Mouse (Mus musculus): ENCODE measurements at regions not wholly inside any gene's neighbourhood (a gene's known extent, or its start where the extent isn't known, plus 50 kb on each side); places are given as distances from the start of the nearest gene placed in this dataset.
"Not testable (repeated sequence)": the region's sequence is repeated elsewhere in the genome, so short reads cannot be mapped to it uniquely, and the experiment has no call there.

DNA sequence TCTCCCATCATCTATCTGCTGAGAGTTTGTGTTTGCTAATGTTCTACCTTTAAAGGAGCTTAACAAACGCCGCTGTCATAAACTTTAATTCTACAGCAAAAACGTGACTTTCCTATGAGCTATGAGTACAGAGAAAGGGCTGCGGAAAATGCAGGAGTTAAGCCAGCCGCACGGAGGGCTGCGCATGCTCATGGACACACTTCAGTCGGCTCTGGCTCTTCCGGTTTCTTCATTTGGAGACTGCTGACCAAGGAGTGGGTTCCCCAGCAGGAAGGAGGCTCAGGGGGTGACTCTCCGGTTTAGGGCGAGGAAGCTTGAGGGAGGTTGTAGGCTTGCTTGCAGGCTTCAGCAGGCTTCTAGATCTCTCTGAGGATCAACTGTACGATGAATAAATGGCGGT is 59.3 kb downstream of the Sox2 start:
- Histone ChIP-seq H3K9me3 (replicated peaks; ENCODE audit: control insufficient read depth, low read length) (no peaks in the 10 kb centered on the region), H3K27me3 (ENCODE audit: control insufficient read depth, insufficient read depth, low read length) (no peaks in the 10 kb centered on the region), H3K27ac (ENCODE audit: low read length) (no peak overlapping the region), H3K36me3 (ENCODE audit: control insufficient read depth, insufficient read depth) (no peaks in the 10 kb centered on the region), H3K4me3 (ENCODE audit: low read length) (no peak overlapping the region), H3K4me2 (ENCODE audit: low read depth, low read length) (no peak overlapping the region), H3K4me1 (ENCODE audit: control insufficient read depth, insufficient read depth, low read length) (no peaks in the 10 kb centered on the region), H3K9ac (ENCODE audit: low read length) (no peak overlapping the region)
- 87% methylated on average over 13 of the region's 13 CpGs for WGBS
- no peak for ATAC-seq (replicated peaks; ENCODE audit: extremely low read depth, insufficient read depth, low FRiP score)

DNA sequence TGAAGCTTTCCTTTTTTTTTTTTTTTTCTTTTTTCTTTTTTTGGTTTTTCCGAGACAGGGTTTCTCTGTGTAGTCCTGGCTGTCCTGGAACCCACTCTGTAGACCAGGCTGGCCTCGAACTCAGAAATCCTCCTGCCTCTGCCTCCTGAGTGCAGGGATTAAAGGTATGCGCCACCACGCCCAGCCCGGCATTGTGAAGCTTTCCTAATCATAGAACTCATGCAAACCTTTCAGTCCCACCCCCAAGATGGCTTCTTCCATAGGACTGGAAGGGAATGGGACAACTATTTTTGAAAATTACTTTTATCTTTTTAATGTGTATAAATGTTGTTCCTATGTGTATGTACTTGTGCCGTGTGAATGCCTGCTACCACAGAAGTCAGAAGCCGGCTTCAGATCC is 61.9 kb downstream of the Sox2 start:
- H3K9ac ChIP-seq (ENCODE audit: low read length); H3K4me3 ChIP-seq (ENCODE audit: low read length); H3K9me3 ChIP-seq (replicated peaks; ENCODE audit: control insufficient read depth, low read length); H3K36me3 ChIP-seq (ENCODE audit: control insufficient read depth, insufficient read depth); ATAC-seq (replicated peaks; ENCODE audit: extremely low read depth, insufficient read depth, low FRiP score); H3K27me3 ChIP-seq (ENCODE audit: control insufficient read depth, insufficient read depth, low read length); H3K4me1 ChIP-seq (ENCODE audit: control insufficient read depth, insufficient read depth, low read length); H3K4me2 ChIP-seq (ENCODE audit: low read depth, low read length); H3K27ac ChIP-seq (ENCODE audit: low read length): not testable (repeated sequence)
- 83% methylated on average over 7 of the region's 7 CpGs for WGBS

DNA sequence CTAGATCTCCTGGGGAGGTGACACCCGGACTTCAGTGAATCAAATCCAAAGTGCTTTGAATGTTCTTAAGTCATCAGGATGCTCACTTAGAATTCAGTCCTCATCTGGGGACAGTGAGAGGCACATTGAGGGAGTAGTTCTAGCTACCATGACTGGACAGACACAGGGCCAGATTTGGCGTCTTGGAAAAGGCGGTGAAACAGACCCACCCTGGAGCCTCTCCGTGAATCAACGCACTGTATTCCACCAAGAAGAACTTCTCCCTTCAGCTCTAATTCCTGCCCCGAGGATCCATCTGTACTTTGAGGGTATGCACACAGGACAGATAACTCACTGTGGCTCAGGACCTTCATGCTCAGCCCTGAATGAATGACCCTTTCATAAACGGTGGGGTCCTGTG is 72.3 kb downstream of the Sox2 start:
- no peaks in the 10 kb centered on the region for H3K4me1 ChIP-seq (ENCODE audit: control insufficient read depth, insufficient read depth, low read length)
- no peak for ATAC-seq (replicated peaks; ENCODE audit: extremely low read depth, insufficient read depth, low FRiP score)
- H3K27ac ChIP-seq (ENCODE audit: low read length), result no peak overlapping the region
- WGBS, result 75% methylated on average over 7 of the region's 7 CpGs
- no peak overlapping the region for H3K9ac ChIP-seq (ENCODE audit: low read length)
- no peaks in the 10 kb centered on the region for H3K9me3 ChIP-seq (replicated peaks; ENCODE audit: control insufficient read depth, low read length)
- H3K4me2 ChIP-seq (ENCODE audit: low read depth, low read length), result no peak overlapping the region
- H3K27me3 ChIP-seq (ENCODE audit: control insufficient read depth, insufficient read depth, low read length), result no peaks in the 10 kb centered on the region
- no peak overlapping the region for H3K4me3 ChIP-seq (ENCODE audit: low read length)
- H3K36me3 ChIP-seq (ENCODE audit: control insufficient read depth, insufficient read depth), result no peaks in the 10 kb centered on the region

DNA sequence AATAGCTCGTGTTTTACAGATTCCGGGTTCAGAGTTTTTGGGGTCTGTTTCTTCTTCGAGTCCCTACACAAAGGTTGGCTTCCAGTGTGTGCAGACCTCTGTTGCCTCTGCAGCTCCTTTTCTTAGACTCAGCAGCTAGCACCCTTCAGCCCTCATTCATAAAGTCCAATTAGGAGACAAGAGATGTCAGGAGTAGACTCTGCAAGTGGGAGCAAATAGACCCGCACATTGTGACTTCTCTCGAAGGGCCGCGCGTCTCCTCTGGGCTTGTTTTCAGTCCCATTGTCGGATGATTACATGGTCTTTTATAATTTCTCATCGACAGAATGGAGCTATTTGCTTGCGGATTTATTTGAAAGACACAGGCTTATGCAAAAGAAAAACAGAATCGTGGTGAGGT is 76.8 kb downstream of the Sox2 start:
- Histone ChIP-seq H3K4me2 (ENCODE audit: low read depth, low read length) (no peak overlapping the region), H3K9me3 (replicated peaks; ENCODE audit: control insufficient read depth, low read length) (no peaks in the 10 kb centered on the region), H3K4me3 (ENCODE audit: low read length) (no peak overlapping the region), H3K9ac (ENCODE audit: low read length) (no peak overlapping the region), H3K27ac (ENCODE audit: low read length) (no peak overlapping the region), H3K4me1 (ENCODE audit: control insufficient read depth, insufficient read depth, low read length) (no peaks in the 10 kb centered on the region), H3K27me3 (ENCODE audit: control insufficient read depth, insufficient read depth, low read length) (no peaks in the 10 kb centered on the region), H3K36me3 (ENCODE audit: control insufficient read depth, insufficient read depth) (no peaks in the 10 kb centered on the region)
- WGBS, result 84% methylated on average over 12 of the region's 12 CpGs
- no peak for ATAC-seq (replicated peaks; ENCODE audit: extremely low read depth, insufficient read depth, low FRiP score)

GRCm38 (mm10) chr3:34728282-34728681 is 78.1 kb downstream of the Sox2 start:
- H3K9ac ChIP-seq (ENCODE audit: low read length), result no peak overlapping the region
- H3K27ac ChIP-seq (ENCODE audit: low read length), result no peak overlapping the region
- no peak for ATAC-seq (replicated peaks; ENCODE audit: extremely low read depth, insufficient read depth, low FRiP score)
- no peaks in the 10 kb centered on the region for H3K36me3 ChIP-seq (ENCODE audit: control insufficient read depth, insufficient read depth)
- no peak overlapping the region for H3K4me2 ChIP-seq (ENCODE audit: low read depth, low read length)
- H3K9me3 ChIP-seq (replicated peaks; ENCODE audit: control insufficient read depth, low read length), result no peaks in the 10 kb centered on the region
- no peak overlapping the region for H3K4me3 ChIP-seq (ENCODE audit: low read length)
- H3K4me1 ChIP-seq (ENCODE audit: control insufficient read depth, insufficient read depth, low read length), result no peaks in the 10 kb centered on the region
- H3K27me3 ChIP-seq (ENCODE audit: control insufficient read depth, insufficient read depth, low read length), result no peaks in the 10 kb centered on the region

- H3K9me3 ChIP-seq (replicated peaks; ENCODE audit: control insufficient read depth, low read length), result no peaks in the 10 kb centered on the region
- H3K4me1 ChIP-seq (ENCODE audit: control insufficient read depth, insufficient read depth, low read length), result no peaks in the 10 kb centered on the region
- no peak overlapping the region for H3K4me3 ChIP-seq (ENCODE audit: low read length)
- 86% methylated on average over 5 of the region's 5 CpGs for WGBS
- H3K36me3 ChIP-seq (ENCODE audit: control insufficient read depth, insufficient read depth), result no peaks in the 10 kb centered on the region
- no peaks in the 10 kb centered on the region for H3K27me3 ChIP-seq (ENCODE audit: control insufficient read depth, insufficient read depth, low read length)
- no peak overlapping the region for H3K4me2 ChIP-seq (ENCODE audit: low read depth, low read length)
- ATAC-seq (replicated peaks; ENCODE audit: extremely low read depth, insufficient read depth, low FRiP score), result no peak
- no peak overlapping the region for H3K27ac ChIP-seq (ENCODE audit: low read length)
- H3K9ac ChIP-seq (ENCODE audit: low read length), result no peak overlapping the region
Observed at GRCm38 (mm10) chr3:34734966-34735365, 84.8 kb downstream of the Sox2 start.

DNA sequence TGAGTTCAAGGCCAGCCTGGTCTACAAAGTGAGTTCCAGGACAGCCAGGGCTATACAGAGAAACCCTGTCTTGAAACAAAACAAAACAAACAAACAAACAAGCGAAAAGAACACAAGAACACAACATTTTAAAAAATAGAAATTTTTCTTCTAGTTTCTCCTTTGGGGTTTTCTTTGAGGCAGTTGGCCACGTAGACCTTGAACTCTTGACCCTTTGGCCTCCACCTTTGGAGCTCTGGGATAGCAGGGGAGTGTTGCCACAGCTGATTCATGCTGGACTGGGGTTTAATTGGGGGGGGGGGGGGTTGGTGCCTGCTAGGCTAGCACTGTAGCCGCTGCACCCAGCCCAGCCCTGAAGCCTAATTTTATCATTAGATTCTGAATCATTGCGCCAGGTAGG is 87.8 kb downstream of the Sox2 start:
- H3K36me3 ChIP-seq (ENCODE audit: control insufficient read depth, insufficient read depth), result no peaks in the 10 kb centered on the region
- ATAC-seq (replicated peaks; ENCODE audit: extremely low read depth, insufficient read depth, low FRiP score), result no peak
- WGBS, result 81% methylated on average over 4 of the region's 4 CpGs
- no peaks in the 10 kb centered on the region for H3K4me1 ChIP-seq (ENCODE audit: control insufficient read depth, insufficient read depth, low read length)
- no peak overlapping the region for H3K27ac ChIP-seq (ENCODE audit: low read length)
- H3K4me2 ChIP-seq (ENCODE audit: low read depth, low read length), result no peak overlapping the region
- H3K4me3 ChIP-seq (ENCODE audit: low read length), result no peak overlapping the region
- no peak overlapping the region for H3K9ac ChIP-seq (ENCODE audit: low read length)
- H3K9me3 ChIP-seq (replicated peaks; ENCODE audit: control insufficient read depth, low read length), result no peaks in the 10 kb centered on the region
- no peaks in the 10 kb centered on the region for H3K27me3 ChIP-seq (ENCODE audit: control insufficient read depth, insufficient read depth, low read length)

DNA sequence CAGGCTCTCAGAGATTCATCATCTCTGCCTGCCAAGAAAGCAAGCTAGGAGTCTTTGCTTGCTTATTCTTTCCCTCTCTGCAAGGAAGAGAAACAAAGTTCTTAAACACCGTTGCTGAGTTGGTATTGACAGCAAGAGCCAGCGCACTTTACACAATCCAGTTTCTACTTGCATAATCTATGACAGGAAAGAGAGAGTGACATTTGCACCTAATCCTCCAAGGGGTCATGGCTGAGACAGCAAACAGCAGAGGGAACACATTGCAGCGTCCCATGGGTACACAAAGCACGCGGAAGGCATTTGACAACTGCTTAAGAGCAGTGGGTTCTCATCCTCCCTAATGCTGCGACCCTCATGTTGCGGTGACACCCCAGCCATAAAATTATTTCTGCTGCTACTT is 88.7 kb downstream of the Sox2 start:
- Histone ChIP-seq H3K4me1 (ENCODE audit: control insufficient read depth, insufficient read depth, low read length) (no peaks in the 10 kb centered on the region), H3K4me2 (ENCODE audit: low read depth, low read length) (no peak overlapping the region), H3K4me3 (ENCODE audit: low read length) (no peak overlapping the region), H3K27ac (ENCODE audit: low read length) (no peak overlapping the region), H3K9me3 (replicated peaks; ENCODE audit: control insufficient read depth, low read length) (no peaks in the 10 kb centered on the region), H3K9ac (ENCODE audit: low read length) (no peak overlapping the region), H3K36me3 (ENCODE audit: control insufficient read depth, insufficient read depth) (no peaks in the 10 kb centered on the region), H3K27me3 (ENCODE audit: control insufficient read depth, insufficient read depth, low read length) (no peaks in the 10 kb centered on the region)
- ATAC-seq (replicated peaks; ENCODE audit: extremely low read depth, insufficient read depth, low FRiP score), result no peak
- WGBS, result 48% methylated on average over 7 of the region's 7 CpGs

DNA sequence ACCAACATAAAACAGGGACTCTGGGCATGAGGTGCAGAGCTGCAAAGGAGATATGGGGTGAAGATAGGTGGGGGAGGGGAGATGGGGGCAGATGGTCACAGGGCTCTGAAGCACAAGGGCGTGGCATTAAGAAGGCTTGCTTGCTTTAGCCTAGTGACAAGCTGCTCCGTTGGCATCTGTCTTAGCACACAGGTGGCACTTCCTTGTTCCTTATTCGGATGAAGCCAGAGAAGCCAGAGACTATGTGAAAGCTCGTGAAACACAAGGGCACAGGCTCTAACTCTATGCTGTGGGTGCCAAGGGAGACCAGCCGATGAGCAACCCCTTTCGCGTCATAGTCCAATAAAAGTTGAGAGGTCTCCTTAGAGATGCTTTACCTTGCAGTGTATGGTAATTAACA is 89.5 kb downstream of the Sox2 start:
- H3K9me3 ChIP-seq (replicated peaks; ENCODE audit: control insufficient read depth, low read length), result no peaks in the 10 kb centered on the region
- WGBS, result 78% methylated on average over 7 of the region's 7 CpGs
- H3K4me1 ChIP-seq (ENCODE audit: control insufficient read depth, insufficient read depth, low read length), result no peaks in the 10 kb centered on the region
- no peak overlapping the region for H3K9ac ChIP-seq (ENCODE audit: low read length)
- no peak overlapping the region for H3K27ac ChIP-seq (ENCODE audit: low read length)
- H3K36me3 ChIP-seq (ENCODE audit: control insufficient read depth, insufficient read depth), result no peaks in the 10 kb centered on the region
- no peak for ATAC-seq (replicated peaks; ENCODE audit: extremely low read depth, insufficient read depth, low FRiP score)
- H3K4me2 ChIP-seq (ENCODE audit: low read depth, low read length), result no peak overlapping the region
- no peaks in the 10 kb centered on the region for H3K27me3 ChIP-seq (ENCODE audit: control insufficient read depth, insufficient read depth, low read length)
- no peak overlapping the region for H3K4me3 ChIP-seq (ENCODE audit: low read length)

DNA sequence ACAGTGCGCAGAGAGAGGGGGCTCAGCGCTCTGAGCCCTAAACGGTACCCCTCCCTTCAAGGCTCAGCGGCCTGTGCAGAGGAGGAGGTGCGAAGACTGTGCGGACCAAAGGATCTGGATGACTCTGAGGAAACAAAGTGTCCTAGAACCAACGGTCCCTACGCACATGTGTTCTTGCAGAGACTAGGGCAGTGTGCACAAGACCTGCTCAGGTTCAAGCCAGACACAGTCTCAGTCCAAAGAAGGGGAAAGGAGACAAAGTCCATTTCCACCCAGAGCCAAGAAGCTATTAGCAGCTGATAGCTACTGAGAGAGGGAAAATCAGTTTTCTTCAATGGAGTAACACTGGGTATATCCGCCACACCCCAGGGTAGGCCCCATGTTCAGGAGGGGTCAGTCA is 89.9 kb downstream of the Sox2 start:
- Histone ChIP-seq H3K27ac (ENCODE audit: low read length) (no peak overlapping the region), H3K27me3 (ENCODE audit: control insufficient read depth, insufficient read depth, low read length) (no peaks in the 10 kb centered on the region), H3K4me3 (ENCODE audit: low read length) (no peak overlapping the region), H3K9me3 (replicated peaks; ENCODE audit: control insufficient read depth, low read length) (no peaks in the 10 kb centered on the region), H3K4me1 (ENCODE audit: control insufficient read depth, insufficient read depth, low read length) (no peaks in the 10 kb centered on the region), H3K36me3 (ENCODE audit: control insufficient read depth, insufficient read depth) (no peaks in the 10 kb centered on the region), H3K9ac (ENCODE audit: low read length) (no peak overlapping the region), H3K4me2 (ENCODE audit: low read depth, low read length) (no peak overlapping the region)
- WGBS, result 92% methylated on average over 9 of the region's 9 CpGs
- no peak for ATAC-seq (replicated peaks; ENCODE audit: extremely low read depth, insufficient read depth, low FRiP score)
